Mouse (Mus musculus): ENCODE measurements at regions not wholly inside any gene's neighbourhood (a gene's known extent, or its start where the extent isn't known, plus 50 kb on each side); places are given as distances from the start of the nearest gene placed in this dataset.

DNA sequence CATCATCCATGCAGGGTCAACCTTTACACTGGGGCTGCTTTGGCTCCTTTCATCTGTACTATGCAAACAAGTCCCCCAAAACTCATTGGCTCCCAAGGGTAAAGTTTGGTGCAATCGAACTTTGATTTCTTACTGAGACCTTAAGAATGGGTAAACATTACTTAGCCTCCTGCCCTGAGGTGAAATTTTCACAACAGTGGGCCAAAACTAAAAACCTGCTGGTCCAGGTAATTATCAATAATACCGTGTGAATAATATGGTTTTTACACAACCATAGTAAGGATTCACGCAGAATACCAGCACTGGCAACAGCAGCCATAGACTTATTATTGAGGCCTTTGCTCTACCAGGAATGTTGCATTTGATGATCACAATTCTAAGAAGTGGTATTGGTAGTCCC is 131.6 kb upstream of the Smarca2 start:
- no peak for DNase-seq (ENCODE audit: inconsistent ontology term)

DNA sequence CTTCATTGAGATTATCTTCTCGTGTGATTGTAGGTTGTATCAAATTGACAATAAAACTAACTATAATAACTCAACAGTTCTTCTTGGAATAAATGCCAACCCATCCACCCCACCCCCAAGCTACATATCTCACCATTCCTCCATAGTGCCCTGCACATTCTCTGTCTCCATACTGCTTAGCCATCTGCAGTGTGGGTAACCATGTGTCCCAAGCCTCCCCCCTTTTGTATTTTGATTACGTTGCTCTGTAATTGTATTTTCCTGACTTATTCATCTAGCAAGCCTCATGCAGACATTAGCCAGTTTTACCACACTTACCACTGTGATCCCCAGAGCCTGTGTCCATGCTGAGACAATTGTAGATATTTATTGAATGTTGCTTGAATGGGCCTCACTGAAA is 129.7 kb upstream of the Smarca2 start:
- no peak for DNase-seq (ENCODE audit: inconsistent ontology term)

DNA sequence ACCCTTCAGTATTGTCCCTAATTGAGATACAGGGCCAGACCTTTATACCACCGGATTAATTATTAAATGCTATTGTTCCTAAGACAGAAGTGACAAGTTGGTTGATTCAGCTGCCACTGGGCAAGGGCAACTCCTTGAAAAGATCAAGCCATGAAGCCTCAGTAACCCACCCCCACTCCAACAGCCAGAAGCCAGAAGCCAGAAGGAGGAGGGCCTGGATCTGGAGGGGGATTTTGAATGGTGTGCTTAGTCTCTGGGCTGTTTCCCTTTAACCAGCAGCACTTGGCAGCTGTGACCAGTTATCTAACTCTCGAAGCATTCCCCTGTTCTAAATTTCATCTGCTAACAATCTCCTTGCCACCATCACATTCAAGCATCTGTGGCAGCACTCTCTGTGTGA is 129.1 kb upstream of the Smarca2 start:
- peak; percentile 56 for DNase-seq (ENCODE audit: inconsistent ontology term)

DNA sequence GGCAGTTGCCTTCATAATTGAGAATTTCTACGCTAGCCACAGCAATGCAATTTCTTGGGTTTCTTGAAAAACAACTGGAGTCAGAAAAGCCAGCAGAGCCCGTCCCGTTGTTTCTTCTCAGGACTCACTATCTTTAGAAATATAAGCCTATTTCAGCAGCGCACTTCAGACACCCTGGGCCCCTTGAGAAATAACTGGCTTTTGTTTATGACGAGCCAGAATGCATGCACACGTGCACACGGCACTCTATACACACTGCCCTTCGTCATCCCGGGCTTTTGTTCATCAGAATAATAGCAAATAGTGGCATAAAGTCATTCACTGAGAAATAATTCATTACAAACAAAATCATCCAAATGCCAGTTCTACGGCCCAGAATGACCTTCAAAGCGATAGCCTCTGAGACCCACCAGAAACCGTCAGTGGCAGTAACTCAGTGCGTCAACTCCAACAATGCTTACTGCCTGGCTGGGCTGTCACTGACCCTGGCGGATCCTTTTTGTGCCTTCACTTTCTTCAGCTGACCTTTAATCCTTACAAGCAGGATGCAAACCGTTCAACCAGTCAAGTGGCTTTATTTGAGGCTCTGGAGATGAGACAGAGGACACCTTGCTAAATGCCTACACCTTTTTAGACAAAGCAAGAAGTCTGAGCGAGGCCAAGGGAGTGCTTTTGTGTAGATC is 126.7 kb upstream of the Smarca2 start:
- DNase-seq (ENCODE audit: inconsistent ontology term), result no peak

DNA sequence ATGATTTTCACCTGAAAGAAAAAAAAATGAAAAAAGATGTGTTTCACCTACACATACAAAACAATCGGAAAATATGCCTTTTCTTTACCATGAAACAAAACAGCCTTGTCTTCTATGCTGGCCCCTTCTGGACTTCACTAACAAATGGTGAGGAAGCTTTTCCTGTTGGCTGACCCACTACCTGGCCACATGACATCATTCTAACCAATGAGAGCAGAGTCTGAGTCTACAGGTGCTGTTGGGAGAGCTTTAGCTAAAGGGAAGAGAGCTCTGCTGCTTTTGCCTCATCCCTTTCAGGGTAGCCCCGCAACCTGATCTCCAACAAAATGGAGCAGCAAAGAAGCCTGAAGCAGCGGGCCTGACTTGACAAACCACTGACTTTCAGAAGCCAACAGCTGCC is 120.5 kb upstream of the Smarca2 start:
- DNase-seq (ENCODE audit: inconsistent ontology term), result no peak

DNA sequence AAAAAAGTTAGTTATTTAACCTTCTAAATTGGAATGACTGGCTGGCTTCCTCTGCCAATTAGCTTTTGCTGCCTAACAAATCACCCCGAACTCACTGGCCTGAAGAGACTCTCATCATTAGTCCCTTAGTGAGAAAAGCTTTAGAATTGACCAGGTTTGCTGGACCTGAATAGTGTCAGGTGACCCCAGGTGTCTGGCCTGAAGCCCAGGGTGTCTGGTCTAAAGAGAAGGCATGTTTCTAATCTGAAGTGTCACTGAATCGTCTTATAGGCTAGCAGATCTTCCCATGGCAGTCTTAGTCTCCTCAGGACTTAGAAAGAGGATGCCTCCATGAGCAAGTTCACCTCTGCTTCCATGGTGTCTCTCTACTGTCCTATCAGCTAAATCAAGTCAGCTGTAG is 112.0 kb upstream of the Smarca2 start:
- no peak for DNase-seq (ENCODE audit: inconsistent ontology term)

DNA sequence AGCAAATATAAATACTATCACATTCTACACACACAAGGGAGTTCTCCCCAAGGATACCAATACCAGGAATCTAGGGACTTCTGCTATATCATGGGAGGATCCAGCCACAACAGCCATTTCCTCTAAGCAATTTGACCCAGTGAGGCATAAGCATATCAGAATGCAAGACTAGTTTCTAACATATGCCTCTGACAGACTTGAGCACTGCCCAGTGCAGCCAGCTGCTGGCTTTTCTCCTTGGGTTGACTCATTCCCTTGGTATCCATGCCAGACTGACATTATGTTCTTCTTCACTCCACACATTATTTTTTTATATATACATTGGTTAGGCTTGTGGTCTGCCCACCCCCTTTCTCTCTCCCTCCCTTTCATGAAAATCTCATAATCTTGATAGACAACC is 103.8 kb upstream of the Smarca2 start:
- DNase-seq (ENCODE audit: inconsistent ontology term), result no peak

DNA sequence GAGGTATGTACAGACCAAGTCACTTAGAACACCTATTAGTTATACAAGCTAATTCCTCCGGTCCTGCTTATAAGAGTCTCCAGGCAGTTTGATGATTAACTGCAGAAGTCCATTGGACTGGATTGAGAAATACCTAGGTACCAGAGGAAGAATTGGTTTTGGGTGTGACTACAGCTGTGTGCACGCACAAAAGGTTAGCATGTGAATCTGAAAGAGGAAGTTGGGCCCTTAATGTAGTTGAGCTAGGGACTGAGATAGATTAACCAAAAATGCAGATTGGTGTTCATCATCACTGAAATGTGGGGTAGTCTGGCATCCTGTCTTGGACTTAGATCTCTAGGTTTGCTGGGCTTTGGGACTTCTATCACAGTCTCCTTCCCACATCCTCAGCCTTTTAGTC is 100.8 kb upstream of the Smarca2 start:
- DNase-seq (ENCODE audit: inconsistent ontology term), result no peak

DNA sequence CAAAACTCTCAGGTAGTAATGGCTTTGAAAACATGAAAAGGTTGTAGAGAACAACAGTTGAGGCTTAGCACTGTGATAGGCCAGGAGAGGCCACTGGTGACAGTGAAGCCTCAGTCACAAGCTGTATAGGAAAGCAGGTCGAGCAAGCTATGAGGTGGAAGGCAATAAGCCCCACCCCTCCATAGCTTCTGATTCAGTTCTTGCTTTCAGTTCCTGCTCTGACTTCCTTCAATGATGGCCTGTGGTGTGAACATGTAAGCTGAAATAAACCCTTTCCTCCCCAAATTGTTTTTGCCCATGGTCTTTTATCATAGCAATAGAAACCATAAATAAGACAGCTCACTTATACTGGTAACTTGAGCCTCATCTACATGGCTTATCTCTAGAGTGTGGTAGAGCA is 98.0 kb upstream of the Smarca2 start:
- DNase-seq (ENCODE audit: inconsistent ontology term), result no peak

DNA sequence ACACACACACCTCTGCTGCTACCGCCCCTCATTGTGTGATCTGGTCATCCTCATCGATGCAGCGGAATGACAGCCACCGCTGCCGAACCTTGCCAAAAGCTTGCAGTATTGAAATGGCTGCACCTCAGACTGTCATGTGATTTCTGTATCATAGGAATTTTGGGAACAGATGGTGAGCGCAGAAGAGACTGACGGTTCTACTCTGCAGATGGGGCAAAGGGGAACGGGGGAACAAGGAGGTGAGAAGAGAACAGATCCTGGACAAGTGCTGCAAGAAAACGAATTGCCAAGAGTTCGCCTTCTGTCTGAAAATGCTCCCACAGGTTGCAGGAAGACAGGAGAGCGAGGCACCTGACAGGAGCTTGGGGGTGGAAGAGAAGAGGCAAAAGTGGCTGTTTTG is 96.9 kb upstream of the Smarca2 start:
- no peak for DNase-seq (ENCODE audit: inconsistent ontology term)

DNA sequence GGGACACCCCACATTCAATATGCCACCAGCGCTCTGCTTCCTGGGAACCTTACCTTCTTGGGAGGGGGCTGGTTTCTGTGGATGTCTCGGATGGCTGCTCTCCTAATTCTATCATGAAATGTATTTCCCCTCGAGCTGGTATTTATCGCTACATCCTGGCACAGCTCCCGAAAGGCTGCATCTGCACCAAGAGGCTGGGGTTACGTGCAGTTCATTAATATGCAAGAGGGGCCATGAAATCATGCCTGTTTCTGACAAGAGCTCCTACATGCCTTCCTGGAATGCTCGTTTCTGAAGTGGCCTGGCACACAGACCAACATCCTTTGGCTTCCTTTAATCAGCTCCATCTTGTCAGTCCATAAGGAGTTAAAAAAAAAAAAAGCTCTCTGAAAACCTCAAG is 96.2 kb upstream of the Smarca2 start:
- no peak for DNase-seq (ENCODE audit: inconsistent ontology term)

DNA sequence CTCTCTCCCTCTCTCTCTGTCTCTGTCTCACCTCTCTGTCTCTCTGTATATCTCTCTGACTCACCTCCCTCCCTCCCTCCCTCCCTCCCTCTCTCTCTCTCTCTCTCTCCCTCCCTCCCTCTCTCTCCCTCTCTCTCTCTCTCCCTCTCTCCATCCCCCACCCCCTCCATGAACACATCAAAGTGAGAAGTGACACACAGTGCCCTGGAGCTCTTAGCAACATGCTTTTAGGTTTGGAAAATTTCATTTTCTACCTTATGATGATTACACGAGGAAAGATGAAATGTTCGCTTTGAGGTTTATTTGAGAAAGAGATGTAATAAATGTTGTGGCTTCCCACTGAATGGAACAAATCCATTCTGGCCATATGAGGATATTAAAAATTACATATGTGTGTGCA is 95.6 kb upstream of the Smarca2 start:
- no peak for DNase-seq (ENCODE audit: inconsistent ontology term)

DNA sequence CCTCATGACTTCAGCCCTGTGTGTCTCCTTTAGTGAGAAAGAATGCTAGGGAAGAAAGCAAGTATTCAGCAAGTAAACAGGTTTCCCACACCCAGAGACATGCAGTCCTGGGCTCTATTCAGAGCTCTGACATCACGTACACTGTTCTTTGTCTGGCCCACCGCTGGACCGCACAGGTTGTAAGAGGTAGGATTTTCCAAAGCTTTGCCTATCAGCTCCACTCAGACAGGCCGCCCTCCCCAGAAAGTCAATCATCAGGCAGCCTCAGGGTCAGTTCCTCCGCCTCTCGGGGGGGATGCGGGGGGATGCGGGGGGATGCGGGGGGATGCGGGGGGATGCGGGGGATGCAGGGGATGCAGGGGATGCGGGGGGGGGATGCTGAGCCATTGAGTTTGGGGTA is 94.7 kb upstream of the Smarca2 start:
- no peak for DNase-seq (ENCODE audit: inconsistent ontology term)

DNA sequence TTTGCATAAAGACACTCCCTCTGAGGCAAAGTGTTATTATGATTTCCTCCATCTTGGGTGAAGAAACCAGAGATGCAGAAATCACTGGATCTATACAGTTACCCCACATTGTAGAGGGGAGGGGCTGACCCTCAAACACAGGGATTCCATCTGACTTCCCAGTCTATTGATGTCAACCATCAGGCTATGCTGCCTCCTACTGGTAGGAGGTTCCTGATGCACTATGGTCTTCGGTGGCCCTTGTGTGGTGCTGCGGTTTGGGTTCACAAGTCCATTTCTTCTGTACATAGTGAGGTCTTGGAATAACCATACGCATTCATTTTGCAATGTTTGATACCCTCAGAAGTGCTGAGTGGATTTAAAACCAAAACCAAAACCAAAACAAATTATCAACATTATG is 94.0 kb upstream of the Smarca2 start:
- DNase-seq (ENCODE audit: inconsistent ontology term), result no peak

DNA sequence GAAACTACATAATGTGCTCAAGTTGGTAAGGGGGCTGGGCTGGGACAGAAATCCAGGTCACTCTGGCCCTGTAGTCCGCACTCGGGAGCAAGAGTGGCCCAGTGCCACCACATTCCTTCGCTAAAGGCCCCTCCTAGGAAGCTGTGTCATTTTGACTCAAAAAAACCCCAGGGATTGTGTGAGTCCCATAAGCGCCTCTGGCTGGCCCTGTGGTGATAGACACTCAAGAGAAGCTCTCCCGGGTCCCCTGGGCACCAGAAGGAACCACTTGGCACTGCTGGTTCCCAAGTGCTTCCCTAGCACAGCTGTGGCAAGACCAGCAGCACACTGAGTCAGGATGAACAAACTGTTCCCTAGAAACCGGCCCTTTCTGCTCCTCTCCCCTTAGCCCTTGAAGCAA is 93.1 kb upstream of the Smarca2 start:
- DNase-seq (ENCODE audit: inconsistent ontology term), result peak; percentile 57

DNA sequence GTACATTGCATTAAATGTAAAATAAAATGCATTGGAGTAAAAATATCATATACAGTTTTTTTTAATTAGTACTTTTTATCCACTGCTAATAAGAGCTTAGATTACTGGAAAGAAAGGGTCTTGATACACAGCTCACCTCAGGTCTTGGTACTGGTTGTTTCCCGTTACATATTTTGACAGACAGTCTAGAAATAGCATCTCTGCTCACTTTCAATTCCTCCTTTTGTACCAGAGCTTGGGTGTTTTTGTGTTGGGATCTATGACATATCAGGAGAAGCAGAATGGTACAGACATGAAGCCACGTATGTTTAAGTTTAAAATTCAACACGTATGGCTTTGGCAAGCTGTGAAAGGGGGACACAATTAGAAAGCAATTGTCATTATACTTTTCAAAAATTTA is 80.3 kb upstream of the Smarca2 start:
- no peak for DNase-seq (ENCODE audit: inconsistent ontology term)

DNA sequence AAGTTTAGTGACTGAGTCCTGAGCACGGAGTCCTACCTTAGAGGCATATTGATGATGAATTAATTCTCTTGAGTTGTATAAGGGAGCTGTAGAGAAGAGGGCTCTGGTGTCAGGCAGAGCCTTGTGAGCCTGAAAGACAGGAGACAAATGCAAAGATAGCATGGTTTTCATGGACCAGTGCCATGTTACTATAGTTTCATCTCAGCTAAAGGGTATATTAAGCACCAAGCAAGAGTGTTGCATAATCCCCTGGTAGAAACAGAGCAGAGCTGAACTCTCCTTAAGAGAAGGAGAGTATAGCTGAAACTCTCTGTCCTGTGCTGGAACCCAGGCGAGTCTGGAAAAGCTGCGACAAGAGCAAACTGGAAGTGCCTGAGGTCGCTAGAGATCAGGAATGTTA is 73.5 kb upstream of the Smarca2 start:
- no peak for DNase-seq (ENCODE audit: inconsistent ontology term)

DNA sequence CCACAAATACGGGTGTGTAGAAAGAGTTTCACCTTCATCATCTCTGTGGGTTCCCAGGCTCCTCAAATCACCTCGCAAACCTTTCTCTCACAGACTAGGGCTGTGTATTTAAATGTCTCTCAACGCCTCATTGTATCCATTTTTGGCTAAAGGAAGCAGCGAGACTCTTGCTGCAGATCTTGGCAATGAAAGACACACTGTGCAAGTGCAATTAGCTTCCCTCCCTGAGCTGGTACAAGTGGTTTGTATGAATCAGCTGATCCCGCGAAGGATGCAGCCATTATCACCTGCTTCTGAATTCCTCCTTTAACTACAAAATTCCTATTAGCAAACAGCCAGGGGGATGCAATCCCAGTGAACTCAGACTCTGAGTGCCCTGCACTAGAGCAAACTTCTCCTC is 72.3 kb upstream of the Smarca2 start:
- DNase-seq (ENCODE audit: inconsistent ontology term), result no peak

DNA sequence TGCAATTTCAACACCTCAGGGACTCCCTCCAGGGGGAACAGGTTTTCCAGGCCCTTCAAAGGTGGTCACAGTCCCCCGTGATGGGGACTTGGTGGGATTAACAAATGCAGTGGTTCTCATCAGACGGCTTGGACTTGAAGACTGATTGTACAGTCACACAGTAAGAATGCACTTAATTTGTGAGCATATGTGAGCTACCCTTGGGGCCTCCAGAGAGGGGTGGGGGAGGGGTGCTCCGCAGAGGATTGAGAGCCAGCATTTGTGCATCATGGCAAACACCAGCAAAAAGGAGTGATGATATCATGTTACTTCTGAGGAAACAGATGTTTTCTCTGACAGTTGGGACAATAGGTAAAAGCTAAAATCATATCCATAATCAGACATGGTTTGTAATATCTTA is 59.2 kb upstream of the Smarca2 start:
- no peak for DNase-seq (ENCODE audit: inconsistent ontology term)

DNA sequence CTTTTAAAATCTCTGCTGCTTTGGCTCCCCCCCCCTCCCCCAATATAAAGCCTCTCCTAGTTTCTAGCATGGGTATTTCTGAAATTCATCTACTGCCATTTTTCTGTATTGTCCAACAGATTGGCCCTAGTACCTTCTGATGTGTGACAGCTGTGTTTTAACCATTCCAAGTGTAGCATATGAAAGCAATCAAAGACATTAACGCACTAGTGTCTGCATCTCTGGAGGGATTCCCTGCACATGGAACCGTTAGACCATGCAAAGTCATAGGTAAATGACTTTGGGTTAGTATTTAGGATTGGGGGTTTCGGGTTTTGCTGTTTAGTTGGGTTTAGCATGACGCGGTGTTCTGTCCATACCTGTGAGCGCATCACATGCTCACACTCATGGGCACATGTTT is 57.3 kb upstream of the Smarca2 start:
- DNase-seq (ENCODE audit: inconsistent ontology term), result no peak

DNA sequence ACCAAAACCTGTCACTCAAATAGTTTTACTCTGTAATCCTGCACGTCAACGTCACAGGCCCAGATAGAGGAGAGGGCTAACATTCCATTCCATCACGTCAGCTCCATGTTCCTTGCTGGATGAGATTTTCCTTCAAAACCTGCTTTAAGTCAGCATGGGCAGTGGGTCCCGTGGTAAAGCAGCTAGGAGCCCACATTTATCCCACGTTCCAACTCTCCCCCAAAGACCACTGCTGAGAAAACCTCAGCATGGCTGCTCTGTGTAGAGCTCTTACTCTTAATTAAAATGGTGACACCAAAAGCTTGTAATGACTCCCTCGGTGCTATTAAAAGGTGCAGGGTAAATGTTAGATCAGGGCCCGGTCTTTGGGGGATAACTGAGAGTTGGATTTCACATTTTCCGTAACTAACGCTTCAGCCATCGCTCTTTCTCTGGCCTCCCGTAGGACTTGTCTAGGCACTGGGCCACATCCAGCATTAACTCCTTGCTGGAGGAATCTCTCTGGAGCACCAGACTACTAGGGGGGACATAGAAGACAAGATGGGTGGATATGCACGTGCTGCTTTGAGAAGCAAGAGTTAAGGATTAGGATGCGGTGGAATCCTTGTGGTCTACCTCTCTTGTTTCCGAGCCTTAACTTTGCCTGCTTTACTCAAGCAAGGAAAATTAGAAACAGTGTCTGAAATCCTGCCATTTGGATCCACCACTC is 56.1 kb upstream of the Smarca2 start:
- DNase-seq (ENCODE audit: inconsistent ontology term), result no peak

DNA sequence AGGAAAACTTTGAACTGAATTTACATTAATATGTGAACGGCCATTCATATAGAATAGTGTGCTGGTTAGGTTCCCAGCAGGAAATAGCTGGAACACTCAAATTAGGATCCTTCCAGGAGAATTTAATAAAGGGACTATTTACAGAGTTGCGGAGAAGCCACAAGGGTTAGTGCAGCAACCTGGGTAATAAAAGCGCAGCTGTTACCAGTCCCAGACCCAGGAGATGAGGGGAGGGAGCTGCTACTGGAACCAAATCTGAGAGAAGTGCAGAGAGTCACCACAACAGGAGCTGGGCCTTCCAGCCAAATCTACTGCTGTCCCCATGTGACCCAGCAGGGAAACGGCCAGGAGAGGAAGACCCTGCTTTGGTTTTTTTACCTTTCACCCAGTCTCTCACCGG is 54.6 kb upstream of the Smarca2 start:
- no peak for DNase-seq (ENCODE audit: inconsistent ontology term)
